Mouse (Mus musculus): Measurements from ENCODE around the gene Farp1.
A peak's percentile ranks its signal among the peaks of the same experiment; 100 is the strongest.

Gene Farp1

DNA sequence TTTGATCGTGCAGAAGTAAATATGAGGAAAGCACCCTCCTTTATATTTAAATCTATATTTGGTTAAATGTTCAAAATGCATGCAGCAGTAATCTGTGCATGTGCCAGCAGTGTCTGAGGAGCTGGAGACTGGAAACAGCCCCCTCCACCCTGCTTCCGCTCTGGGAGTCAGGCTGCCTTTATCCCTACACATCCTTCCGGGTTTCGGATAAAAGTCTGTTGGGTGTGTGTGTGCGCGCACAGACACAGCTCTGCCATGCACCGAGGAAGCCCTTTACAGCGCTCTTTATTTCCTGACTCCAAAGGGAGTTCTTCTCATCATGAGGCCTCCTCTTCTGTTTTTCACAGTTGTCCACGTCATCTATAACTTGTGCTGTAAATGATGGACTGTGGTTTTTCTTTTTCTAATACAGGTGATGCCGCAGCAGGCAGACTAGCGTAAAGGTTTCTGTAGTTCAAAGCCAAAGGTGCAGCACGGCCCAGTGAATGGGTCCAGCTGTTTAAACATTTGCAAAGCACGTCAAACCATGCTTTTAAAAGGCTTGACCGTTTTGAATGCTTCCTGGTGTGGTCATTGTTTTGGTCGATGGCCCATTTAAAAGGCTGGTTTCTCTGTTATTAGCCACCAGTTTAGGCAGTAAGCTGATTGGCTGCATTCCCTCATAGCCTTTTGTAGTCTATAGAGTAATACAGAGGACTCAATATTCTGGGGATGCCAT, 172.6 kb downstream of the Farp1 start:
- no peak for ATAC-seq (ENCODE audit: insufficient number of reproducible peaks, low FRiP score, low TSS enrichment)

DNA sequence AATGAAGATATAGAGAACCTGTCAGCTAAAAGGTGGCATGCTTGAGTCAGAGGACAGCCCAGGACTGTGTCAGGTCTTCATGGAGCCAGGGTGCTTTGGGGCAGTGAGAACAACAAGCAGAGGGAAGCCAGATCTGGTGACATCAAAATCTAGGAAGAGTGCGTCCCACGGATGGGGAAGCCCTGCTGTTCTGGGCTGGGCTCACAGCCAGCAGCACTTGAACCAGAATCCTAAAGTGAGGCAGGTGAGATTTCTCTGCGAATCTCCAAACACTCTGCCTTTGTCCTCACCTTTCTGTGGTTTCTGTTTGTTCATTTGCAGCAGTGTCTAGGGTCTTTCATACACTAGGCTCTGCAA, 173.1 kb downstream of the Farp1 start:
- ATAC-seq (ENCODE audit: insufficient number of reproducible peaks, low FRiP score, low TSS enrichment): no peak

DNA sequence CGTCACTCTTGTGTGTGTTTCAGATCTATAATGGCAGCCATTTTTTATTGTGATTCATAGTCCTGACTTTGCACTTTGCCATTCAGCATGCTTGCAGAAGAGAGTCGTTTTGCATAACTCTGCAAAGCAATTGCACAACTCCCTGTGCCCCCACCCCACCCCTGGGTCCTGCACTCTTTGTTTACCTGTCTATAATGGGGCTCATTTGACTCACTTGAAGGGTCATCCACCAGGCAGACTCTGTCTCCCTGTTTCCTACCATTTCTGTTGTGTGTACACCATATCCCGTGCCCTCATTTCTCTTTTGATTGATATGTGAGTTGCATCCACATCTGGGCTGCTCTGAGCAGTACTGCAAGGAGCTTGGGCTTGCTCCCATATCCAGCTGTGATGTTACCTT, 175.3 kb downstream of the Farp1 start:
- ATAC-seq (ENCODE audit: insufficient number of reproducible peaks, low FRiP score, low TSS enrichment): no peak

DNA sequence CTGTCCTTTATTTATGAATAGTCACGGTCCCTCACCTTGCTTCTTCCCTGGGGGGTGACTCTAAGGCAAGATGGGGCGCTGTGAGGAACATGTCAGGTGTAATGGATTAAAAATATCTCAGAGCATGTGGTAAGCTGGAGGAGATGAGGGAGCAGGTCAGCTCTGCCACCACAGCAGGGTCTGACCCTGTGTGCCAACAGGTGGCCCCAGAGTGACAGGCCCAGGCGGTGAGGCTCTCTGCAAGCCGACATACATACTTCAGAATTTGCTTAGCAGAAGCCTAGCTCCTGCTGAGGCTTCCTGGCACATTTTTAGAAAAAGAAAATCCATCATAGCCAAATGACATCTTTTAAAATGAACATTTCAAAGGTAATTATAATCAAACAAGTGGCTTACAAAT, 178.7 kb downstream of the Farp1 start:
- ATAC-seq (ENCODE audit: insufficient number of reproducible peaks, low FRiP score, low TSS enrichment): no peak

DNA sequence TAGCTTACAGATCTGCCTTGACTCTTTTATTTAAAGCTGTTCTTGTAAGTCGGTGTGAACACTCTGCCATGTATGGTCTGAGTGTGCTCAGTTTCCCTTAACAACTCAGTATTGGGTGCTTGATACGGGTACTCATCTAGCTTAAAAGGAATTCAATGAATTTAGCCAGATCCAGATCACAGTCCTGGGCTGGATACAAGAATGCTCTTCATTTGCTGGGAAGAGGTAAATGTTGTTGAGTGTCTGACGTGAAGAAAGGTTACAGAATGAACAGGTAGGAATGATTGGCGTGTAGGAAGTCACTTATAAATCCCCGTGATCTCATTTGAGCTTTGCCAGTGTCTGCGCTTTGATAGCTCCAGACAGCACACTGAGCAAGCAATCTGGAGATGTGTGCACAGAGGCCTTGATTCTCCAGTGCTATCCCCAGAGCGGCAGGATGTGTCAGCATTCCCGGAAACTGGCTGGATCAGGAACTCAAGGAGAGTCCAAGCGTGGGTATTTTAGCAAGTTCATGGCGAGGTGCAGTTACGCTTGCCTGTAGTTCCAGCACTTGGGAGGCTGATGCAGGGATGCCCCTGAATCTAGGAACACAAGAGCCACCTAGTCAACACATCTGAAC, 179.7 kb downstream of the Farp1 start:
- no peak for ATAC-seq (ENCODE audit: insufficient number of reproducible peaks, low FRiP score, low TSS enrichment)

DNA sequence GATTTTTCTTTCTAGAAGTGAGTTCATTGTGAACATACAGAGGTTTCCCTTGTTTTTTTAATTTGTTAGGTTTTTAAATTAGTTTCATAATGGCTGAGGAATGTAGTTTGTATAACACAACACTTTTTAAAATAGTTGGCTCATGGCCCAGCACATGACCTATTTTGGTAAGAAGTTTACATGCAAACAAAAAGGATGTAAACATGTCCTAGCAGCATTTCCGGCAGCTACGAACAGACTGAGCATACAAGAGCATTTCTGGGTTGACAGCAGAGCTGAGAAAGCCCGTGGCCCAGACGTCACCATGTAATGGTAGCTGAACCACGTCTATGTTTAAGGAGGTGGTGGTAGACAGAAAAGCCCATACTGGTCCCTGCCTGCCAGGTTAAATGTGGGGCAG, 180.8 kb downstream of the Farp1 start:
- no peak for ATAC-seq (ENCODE audit: insufficient number of reproducible peaks, low FRiP score, low TSS enrichment)

DNA sequence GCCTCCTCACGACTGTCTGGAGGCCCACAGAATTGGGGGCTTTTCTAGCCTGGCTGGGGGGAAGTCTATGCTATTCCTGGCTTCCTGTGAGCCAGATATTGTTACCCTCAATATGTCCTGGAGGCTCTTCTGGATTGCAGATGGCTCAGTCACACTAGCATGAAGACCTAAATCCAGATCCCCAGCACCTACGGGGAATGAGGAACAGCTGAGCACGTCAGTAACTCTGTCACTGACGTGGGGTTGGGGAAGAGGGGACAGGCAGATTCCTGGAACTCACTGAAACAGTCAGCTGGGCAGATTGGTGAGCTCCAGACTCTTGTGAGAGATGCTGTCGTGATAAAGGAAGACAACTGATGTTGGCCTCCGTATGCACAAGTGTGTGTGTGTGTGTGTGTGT, 181.7 kb downstream of the Farp1 start:
- no peak for ATAC-seq (ENCODE audit: insufficient number of reproducible peaks, low FRiP score, low TSS enrichment)

DNA sequence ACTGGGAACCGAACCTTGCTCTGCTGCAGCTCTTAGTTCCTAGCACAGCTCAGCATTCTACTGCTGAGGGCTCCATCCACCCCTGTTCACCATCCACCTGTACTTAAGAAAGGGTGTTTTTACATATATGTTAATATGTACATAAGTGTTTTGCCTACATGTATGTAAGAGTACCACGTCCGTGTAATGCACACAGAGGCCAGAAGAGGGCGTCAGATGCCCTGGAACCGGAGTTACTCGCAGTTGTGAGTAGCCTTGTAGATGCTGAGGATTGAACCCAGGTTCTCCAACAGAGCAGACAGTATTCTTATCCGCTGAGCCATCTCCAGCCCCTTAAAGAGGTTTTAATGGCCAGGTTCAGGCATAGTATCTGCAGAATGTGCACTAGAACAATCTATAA, 183.6 kb downstream of the Farp1 start:
- ATAC-seq (ENCODE audit: insufficient number of reproducible peaks, low FRiP score, low TSS enrichment): no peak

DNA sequence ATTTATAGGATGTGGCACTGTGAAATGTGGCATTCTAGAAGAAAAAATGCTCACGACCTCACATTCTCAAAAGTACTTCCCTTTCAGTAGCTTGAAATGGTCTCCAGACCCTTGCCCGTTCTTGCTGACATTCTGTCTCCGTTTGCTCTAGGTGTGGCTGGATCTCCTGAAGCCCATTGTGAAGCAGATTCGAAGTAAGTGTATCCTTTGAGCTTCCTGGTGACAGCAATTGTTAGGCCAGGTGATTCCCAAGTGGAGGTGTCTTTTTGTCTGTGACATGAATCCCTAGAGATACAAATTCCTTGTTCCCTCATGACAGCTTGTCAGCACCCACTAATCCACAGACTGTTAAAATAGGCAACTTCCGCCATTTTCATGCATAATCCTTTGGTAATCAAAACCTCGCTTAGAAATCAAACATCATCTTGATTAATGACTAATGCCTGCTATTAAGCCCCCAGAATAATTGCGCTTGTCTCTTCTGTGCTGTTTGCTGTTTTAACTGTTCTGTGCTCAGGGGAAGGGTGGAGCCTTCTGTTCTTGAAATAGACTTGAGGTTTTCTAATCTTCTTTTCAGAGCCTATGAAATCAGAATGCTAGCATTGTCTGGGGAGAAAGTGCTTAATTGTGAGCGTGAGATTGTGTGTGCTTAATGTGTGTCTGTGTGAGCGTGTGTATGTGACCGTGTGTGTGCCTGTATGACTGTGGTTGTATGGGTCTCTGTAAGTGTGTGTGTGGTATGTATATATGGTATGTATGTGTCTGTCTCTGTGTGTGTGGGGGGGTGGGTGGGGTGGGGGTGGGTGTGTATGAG, 184.4 kb downstream of the Farp1 start:
- ATAC-seq (ENCODE audit: insufficient number of reproducible peaks, low FRiP score, low TSS enrichment): no peak

DNA sequence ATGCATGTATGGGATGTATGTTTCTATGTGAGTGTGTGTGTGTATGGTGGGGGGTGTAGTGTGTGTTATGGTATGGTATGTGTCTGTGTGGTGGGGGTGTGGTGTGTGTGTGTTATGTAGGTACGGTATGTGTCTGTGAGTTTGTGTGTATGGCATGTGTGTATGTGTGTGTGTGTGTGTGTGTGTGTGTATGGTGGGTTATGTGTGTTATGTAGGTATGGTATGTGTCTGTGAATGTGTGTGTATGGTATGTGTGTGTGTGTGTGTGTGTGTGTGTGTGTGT, 185.0 kb downstream of the Farp1 start:
- ATAC-seq (ENCODE audit: insufficient number of reproducible peaks, low FRiP score, low TSS enrichment): no peak

DNA sequence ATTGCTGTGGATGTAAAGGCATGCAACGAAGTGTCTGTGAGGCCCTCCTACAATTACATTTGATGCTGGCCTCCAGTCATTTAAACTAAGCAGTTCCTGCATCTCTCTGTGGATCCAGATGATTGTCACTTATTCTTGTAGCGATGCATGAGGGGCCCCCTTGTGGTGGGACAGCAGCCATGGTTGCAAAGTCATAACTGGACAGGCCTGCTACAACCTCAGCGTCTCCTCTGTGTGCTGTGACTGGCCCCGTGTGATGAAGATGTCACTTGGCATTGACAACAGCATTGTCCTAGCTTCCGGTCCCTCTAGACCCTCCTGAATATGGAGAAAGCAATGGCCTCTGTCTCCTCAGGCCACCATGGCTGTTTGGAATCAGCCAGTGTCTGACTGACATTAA, 185.7 kb downstream of the Farp1 start:
- ATAC-seq (ENCODE audit: insufficient number of reproducible peaks, low FRiP score, low TSS enrichment): peak; percentile 55; the same call in 1 of the 2 replicates

DNA sequence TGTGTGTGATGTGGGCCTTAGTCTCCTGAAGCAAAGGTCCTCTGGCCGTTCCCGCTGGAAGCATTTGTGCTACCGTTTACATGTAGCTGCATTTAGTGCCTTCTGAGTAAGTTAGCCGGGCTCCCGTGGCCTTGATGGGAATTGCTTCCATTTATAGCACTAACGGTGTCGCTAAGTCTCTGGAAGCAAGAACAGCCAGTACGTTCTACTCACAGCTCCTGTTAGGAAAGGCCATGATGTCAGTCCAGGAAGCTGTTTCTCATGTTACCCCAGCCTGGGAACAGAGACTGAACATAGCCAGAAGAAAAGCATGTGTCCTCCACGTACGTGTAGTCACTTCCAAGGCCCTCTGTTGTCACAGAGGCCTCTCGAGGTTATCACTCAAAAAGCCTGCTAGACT, 190.8 kb downstream of the Farp1 start:
- no peak for ATAC-seq (ENCODE audit: insufficient number of reproducible peaks, low FRiP score, low TSS enrichment)

DNA sequence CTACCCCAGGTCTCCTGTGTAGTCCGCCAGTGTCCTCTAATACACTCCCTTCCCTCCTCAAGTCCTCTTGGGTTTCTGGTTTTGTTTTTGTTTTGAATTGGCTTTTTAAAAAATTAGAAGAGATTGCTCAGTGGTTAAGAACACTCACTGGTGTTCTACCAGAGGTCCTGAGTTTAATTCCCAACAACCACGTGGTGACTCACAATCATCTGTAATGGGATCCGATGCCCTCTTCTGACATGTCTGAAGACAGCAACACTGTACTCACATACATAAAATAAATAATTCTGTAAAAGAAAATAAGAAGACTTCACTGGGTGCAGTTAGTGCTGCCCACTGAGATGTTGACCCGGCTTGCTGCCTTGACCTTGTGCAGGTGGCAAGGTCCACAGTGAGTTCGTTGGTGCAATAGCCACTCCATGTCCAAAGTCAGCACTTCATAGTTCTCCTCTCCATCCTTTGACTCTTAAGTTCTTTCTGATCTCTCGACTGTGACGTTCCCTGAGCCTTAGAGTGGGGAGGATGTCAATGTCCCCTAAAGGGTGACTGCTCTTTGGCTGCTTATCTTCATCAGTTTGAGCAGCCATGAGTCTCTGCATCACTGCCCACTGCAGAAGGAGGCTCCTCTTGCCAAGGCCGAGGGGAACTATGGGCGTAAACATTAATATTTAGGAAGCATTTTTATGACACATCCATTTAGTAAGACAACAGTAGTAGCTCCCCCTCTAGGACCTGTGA, 194.2 kb downstream of the Farp1 start:
- ATAC-seq (ENCODE audit: insufficient number of reproducible peaks, low FRiP score, low TSS enrichment): no peak

DNA sequence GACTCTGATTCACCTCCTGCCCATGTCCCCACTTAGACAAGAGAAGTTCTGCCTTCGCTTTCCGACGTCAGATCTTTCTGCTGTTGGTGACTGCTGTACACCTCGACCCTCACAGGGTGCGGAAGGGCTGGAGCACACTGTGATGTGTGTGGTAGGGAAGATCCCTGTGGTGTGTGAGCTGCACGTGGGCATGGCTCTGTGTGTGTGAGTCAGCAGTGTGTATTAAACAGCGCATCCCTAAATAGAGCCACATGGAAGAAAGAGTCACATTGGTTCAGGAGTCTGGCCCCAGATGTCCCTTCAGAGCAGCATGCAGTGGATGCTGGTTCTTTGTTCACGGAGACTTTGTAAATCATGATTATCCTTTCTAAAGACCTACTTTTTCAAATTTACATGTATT, 196.2 kb downstream of the Farp1 start:
- no peak for ATAC-seq (ENCODE audit: insufficient number of reproducible peaks, low FRiP score, low TSS enrichment)

DNA sequence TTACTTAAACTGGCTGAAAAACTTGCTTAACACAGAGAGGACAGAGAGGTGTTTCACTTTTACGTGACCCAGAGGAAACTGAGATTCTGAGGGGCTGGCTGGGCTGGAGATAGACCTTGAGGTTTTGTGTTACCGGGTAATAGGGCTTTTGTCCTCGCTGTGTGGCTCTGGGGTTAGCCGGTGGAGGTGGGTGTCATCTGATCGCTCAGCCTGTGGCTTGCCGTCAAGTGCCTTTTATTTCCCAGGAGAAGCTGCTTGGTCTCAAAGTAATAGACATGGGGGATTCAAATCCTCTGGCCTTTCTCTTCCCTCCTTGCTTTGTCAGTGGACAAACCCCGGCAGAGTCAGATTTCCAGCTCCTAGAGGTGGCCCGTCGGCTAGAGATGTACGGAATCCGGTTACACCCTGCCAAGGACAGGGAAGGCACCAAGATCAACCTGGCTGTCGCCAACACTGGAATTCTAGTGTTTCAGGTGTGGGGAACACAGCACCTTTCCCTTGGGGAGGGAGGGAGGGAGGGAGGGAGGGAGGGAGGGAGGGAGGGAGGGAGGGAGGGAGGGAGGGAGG, 199.8 kb downstream of the Farp1 start:
- ATAC-seq (ENCODE audit: insufficient number of reproducible peaks, low FRiP score, low TSS enrichment): no peak

DNA sequence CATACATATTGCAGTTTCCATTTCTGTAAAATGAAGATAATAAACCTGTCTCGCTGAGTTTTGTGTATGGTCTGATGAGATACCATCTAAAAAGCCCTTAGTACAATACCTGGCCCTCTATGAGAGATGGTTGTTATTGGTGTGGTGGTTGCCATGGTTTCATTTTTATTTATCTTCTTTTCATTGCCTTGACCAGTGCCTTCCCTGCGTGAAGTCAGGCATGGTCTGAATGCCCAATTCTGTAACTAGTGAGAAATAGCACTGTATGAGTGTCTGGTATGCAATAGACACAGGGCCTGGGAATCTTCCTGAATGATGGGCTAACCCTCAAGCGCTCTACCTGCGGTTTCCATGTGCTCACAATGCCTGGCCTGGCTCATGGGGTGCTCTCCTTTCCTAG, 201.7 kb downstream of the Farp1 start:
- no peak for ATAC-seq (ENCODE audit: insufficient number of reproducible peaks, low FRiP score, low TSS enrichment)

DNA sequence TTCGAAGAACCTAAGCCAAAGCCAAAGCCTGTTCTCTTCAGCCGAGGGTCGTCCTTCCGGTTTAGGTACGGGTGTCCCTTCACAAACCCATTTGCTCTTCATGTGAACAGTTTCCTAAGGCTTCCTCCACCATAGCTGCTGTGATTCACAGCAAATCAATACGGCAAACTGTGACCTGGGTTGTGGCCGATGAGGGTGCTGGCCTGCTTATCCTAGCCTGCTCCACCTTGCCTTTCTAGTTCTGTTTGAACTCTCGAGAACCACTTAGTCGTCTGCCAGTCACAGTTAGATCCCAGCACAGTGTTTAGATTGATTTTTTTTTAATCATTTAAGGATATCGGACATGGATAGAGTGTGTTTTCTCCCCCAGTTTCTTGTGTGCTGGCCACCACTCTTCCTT, 203.7 kb downstream of the Farp1 start:
- no peak for ATAC-seq (ENCODE audit: insufficient number of reproducible peaks, low FRiP score, low TSS enrichment)

DNA sequence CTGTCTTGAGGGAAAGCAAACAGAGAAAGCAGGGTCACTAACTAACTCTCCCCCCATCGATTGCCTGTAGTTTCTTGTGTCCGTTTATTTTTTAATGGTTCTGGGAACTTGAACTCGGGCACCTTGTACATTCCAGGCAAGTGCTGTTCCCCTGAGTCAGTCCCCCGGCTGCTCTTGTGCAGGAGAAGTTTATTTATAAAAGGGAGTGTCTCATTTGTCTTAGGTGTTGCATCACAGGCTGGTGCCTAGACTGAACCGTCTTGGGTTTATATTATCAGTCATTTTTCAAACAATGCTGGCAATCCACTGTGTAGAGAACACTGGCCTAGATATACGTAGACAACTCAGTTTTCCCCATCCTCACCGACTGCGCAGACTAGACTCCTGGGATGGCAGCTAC, 204.4 kb downstream of the Farp1 start:
- ATAC-seq (ENCODE audit: insufficient number of reproducible peaks, low FRiP score, low TSS enrichment): no peak

DNA sequence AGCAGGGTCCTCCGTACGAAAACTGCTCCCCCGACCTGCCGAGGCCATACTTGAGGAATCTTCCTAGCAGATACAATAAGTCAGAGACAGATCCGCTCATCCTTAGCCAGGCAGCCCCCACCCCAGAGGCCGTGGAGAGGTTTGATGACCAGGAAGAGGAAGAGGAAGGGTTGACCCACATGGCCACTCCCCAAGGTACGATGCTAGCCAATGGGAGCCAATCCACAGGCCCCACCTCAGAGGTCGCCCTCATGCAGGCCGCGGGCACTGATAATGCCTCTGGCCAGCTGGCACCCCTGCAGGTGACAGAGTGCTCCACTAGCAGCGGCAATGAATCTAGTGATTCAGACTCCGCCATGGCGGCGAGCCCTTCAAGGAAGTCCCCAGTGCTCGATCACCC, 209.1 kb downstream of the Farp1 start:
- no peak for ATAC-seq (ENCODE audit: insufficient number of reproducible peaks, low FRiP score, low TSS enrichment)

DNA sequence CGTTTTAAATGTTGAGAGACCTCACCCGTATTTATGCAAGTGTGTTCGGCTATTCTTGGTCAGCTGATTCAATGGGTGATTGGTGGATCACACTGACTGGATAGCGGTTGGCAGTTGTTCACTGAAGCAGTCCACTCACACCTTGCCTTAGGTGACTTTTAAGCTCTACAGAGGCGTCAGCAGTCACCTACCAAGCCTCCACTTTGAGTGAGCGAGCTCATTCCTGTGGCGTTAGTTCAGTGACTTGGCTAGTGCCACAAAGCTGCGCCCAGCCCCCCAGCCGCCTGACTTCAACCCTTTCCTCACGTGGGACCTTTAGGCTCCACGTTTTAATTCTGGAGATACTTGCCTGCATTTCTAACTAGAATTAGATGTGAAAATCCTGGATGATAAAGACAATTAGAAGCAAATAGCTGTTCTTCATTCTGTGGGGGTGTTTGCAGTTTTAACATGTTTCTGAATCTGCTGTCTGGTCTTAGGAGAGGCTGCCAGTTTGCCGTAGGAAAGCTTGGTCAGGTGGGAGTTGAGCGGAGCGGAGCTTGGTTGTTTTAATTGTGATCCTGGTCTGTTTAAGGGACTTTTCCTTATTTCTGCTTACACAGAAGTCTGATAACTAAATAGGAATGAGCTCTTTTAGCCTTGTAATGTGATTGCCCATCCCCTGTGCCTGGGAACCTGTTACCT, 211.2 kb downstream of the Farp1 start:
- ATAC-seq (ENCODE audit: insufficient number of reproducible peaks, low FRiP score, low TSS enrichment): no peak
